Mouse (Mus musculus) heart, postnatal 0 days (tissue): ENCODE measurements at regions not wholly inside any gene's neighbourhood (a gene's known extent, or its start where the extent isn't known, plus 50 kb on each side); places are given as distances from the start of the nearest gene placed in this dataset.

Experiments used
- CTCF ChIP-seq: IDR thresholded peaks from 2 replicates; pipeline ENCODE4 v1.5.1; 2016; ENCODE audit warnings: antibody characterized with exemption, control low read depth, low read depth
- EP300 ChIP-seq: IDR thresholded peaks from 2 replicates; pipeline ENCODE4 v1.6.1; 2016; ENCODE audit warnings: antibody characterized with exemption, low read depth

- TF ChIP-seq CTCF (no peak), EP300 (no peak)
Observed at GRCm38 (mm10) chr10:38609606-38610510, 211.7 kb downstream of the Rfpl4b start.
